Mouse (Mus musculus): ENCODE data around the gene Wnk2. TPM values are rescaled to one million over a fixed set of nuclear protein-coding genes. Genes with fewer than 3 reads are reported as not detected.

The Wnk2 gene
- polyA plus RNA-seq, 1 experiment from 2014 or later, result 1.0 TPM

DNA sequence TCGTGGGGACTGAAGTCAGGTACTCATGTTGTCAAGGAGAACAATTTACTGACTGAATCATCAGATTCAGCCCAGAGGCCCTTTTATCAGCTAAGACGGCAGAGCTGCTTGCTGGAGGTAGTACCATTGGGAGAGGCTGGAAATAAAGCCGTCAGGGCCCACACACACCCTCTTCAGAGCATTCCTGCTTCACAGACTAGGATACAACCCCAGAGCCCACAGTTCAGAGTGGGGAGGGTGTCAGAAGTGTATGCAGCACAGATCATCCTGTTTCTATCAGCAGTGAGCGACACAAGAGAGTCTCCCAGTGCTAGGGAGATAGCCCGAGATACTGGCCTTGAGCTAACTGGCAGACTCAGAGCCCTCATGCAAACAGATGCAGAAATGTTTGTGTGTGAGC lies 35.3 kb upstream of the Wnk2 start:
- Histone ChIP-seq H3K36me3 (ENCODE audit: control insufficient read depth, insufficient read depth, low read length) (no peaks in the 10 kb centered on the region), H3K9me3 (ENCODE audit: control insufficient read depth, low read length) (no peaks in the 10 kb centered on the region), H3K27ac (replicated peaks; ENCODE audit: low read depth, low read length) (no peak overlapping the region), H3K9ac (ENCODE audit: low read length) (peak overlapping the region; percentile 17; the same call in 1 of the 2 replicates), H3K4me3 (ENCODE audit: low read depth, low read length) (no peak overlapping the region), H3K4me1 (ENCODE audit: control insufficient read depth, insufficient read depth, low read length) (peaks cover 10% of the 10 kb centered on the region), H3K27me3 (ENCODE audit: control insufficient read depth, insufficient read depth, low read length) (no peaks in the 10 kb centered on the region), H3K4me2 (ENCODE audit: low read depth, severe bottlenecking) (no peak overlapping the region)
- no peak for ATAC-seq (ENCODE audit: insufficient number of reproducible peaks, low FRiP score, low TSS enrichment, low read depth)
- 63% methylated on average over 5 of the region's 5 CpGs for WGBS
- no peak for DNase-seq (ENCODE audit: low spot score)

DNA sequence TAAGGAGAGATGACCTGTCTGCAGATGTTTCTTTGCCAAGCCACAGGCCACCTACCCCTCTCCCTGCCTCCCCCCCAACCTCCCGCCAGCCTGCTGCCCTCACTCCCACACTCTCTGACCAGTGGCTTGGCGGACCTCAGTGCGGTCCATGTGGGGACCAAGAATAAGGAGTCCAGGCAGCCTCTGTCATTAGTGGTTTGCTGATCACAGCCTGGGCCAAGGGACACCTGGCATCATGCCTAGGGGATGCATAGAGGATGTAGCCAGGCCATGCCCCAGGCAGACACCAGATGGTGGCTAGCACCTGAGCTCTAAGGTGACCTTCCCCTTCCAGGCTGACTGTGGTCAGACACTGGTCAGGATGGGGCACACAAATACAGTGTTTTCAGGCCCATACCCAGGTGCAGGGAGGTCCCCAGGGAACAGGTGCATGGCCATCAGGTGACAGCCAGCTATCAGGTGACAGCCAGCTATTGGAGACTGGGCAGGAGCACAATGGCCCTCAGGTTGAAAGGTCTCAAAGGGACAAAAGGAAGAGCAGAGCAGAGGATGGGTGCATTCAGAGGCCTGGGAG lies 33.7 kb upstream of the Wnk2 start:
- Histone ChIP-seq H3K27ac (replicated peaks; ENCODE audit: low read depth, low read length) (no peak overlapping the region), H3K27me3 (ENCODE audit: control insufficient read depth, insufficient read depth, low read length) (no peaks in the 10 kb centered on the region), H3K9me3 (ENCODE audit: control insufficient read depth, low read length) (no peaks in the 10 kb centered on the region), H3K36me3 (ENCODE audit: control insufficient read depth, insufficient read depth, low read length) (no peaks in the 10 kb centered on the region), H3K9ac (ENCODE audit: low read length) (no peak overlapping the region), H3K4me1 (ENCODE audit: control insufficient read depth, insufficient read depth, low read length) (no peaks in the 10 kb centered on the region; the same call in 1 of the 2 replicates), H3K4me2 (ENCODE audit: low read depth, severe bottlenecking) (no peak overlapping the region), H3K4me3 (ENCODE audit: low read depth, low read length) (no peak overlapping the region)
- ATAC-seq (ENCODE audit: insufficient number of reproducible peaks, low FRiP score, low TSS enrichment, low read depth) (no peak), DNase-seq (ENCODE audit: low spot score) (no peak)
- 88% methylated on average over 3 of the region's 3 CpGs for WGBS

DNA sequence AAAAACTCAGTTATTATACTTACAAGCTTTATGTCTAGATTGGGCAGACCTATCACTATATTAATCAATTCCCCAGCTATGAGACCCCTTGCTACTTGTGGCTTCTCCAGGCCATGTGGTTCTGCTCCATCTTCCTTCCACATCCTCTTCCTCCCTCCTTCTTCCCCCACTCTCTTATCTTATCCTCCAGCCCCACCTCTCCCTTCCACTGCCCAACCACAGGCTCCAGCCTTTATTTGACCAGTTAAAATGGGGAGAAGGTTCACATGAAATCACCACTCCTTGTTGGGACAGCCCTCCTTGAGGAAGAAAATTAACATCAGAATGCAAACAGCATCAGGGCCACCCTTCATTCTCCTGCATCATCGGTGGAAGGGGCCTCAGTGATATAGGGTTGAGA lies 32.9 kb upstream of the Wnk2 start:
- 43% methylated on average over 1 of the region's 1 CpGs for WGBS

DNA sequence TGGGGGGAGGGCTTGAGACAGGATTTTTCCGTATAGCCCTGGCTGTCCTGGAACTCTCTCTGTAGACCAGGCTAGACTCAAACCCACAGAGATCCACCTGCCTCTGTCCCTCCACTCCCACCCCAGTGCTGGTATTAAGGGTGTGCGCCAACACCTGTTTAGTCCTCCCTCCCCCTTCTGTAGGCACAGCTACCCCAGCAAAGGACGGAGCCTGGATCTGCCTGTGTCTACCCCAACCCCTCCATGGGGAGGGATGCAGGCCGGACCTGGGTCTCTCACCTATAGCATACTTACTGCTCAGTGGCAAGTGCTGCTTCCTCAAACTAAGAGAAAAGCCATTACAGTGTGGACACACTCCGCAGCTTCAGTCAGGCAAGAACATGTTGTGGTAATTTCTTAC lies 32.5 kb upstream of the Wnk2 start:
- Histone ChIP-seq H3K9ac (ENCODE audit: low read length) (no peak overlapping the region), H3K4me2 (ENCODE audit: low read depth, severe bottlenecking) (no peak overlapping the region), H3K27me3 (ENCODE audit: control insufficient read depth, insufficient read depth, low read length) (no peaks in the 10 kb centered on the region), H3K4me3 (ENCODE audit: low read depth, low read length) (no peak overlapping the region), H3K36me3 (ENCODE audit: control insufficient read depth, insufficient read depth, low read length) (no peaks in the 10 kb centered on the region), H3K27ac (replicated peaks; ENCODE audit: low read depth, low read length) (no peak overlapping the region), H3K9me3 (ENCODE audit: control insufficient read depth, low read length) (no peaks in the 10 kb centered on the region), H3K4me1 (ENCODE audit: control insufficient read depth, insufficient read depth, low read length) (no peaks in the 10 kb centered on the region)
- ATAC-seq (ENCODE audit: insufficient number of reproducible peaks, low FRiP score, low TSS enrichment, low read depth), result no peak
- no peak for DNase-seq (ENCODE audit: low spot score)
- 85% methylated on average over 5 of the region's 5 CpGs for WGBS

More for the DNA sequence above, 32.9 kb upstream of the Wnk2 start:
- H3K4me3 ChIP-seq (ENCODE audit: low read depth, low read length), result no peak overlapping the region
- no peaks in the 10 kb centered on the region for H3K9me3 ChIP-seq (ENCODE audit: control insufficient read depth, low read length)
- DNase-seq (ENCODE audit: low spot score) (no peak), ATAC-seq (ENCODE audit: insufficient number of reproducible peaks, low FRiP score, low TSS enrichment, low read depth) (no peak)
- no peak overlapping the region for H3K9ac ChIP-seq (ENCODE audit: low read length)
- no peak overlapping the region for H3K27ac ChIP-seq (replicated peaks; ENCODE audit: low read depth, low read length)
- no peak overlapping the region for H3K4me2 ChIP-seq (ENCODE audit: low read depth, severe bottlenecking)
- H3K4me1 ChIP-seq (ENCODE audit: control insufficient read depth, insufficient read depth, low read length), result no peaks in the 10 kb centered on the region
- H3K36me3 ChIP-seq (ENCODE audit: control insufficient read depth, insufficient read depth, low read length), result no peaks in the 10 kb centered on the region
- no peaks in the 10 kb centered on the region for H3K27me3 ChIP-seq (ENCODE audit: control insufficient read depth, insufficient read depth, low read length)

DNA sequence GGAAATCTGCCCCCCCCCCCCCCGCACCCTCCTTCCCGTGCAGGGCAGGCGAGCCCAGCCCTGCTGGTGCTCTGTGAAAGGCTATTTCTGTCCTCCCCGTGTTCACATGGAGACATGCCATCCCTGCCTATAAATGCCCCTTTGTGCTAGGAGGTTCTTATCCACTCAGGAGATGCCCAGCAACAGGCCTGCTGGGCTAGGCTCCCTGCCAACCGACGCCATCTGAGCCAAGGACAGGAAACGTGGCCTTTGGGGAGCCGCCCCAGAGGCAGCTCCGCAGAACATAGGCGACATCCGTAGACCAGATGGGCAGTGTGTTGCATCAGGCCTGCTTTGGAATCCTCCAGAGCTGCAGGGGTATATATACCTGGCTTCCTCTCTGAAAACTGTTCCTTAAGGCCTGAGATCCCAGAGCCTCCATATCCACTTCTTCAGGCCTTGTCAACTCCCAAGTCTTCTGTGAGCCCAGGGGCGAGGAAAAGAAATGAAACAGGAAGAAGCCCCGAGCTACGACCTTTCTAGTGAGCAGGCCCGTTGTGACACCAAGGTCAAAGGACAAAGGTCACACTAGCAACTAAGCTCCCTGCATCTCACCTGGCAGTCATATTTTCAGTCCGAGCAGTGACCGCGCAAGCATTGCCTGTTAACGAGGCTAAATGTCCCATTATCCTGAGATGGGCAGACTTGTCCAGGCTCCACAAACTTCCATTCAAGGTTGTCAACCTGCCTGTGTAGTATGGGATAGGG lies 31.2 kb upstream of the Wnk2 start:
- Histone ChIP-seq H3K27me3 (ENCODE audit: control insufficient read depth, insufficient read depth, low read length) (no peaks in the 10 kb centered on the region), H3K4me1 (ENCODE audit: control insufficient read depth, insufficient read depth, low read length) (no peaks in the 10 kb centered on the region), H3K4me3 (ENCODE audit: low read depth, low read length) (no peak overlapping the region), H3K27ac (replicated peaks; ENCODE audit: low read depth, low read length) (no peak overlapping the region), H3K4me2 (ENCODE audit: low read depth, severe bottlenecking) (no peak overlapping the region), H3K36me3 (ENCODE audit: control insufficient read depth, insufficient read depth, low read length) (no peaks in the 10 kb centered on the region), H3K9ac (ENCODE audit: low read length) (no peak overlapping the region), H3K9me3 (ENCODE audit: control insufficient read depth, low read length) (no peaks in the 10 kb centered on the region)
- DNase-seq (ENCODE audit: low spot score) (no peak), ATAC-seq (ENCODE audit: insufficient number of reproducible peaks, low FRiP score, low TSS enrichment, low read depth) (no peak)
- WGBS, result 66% methylated on average over 19 of the region's 19 CpGs

DNA sequence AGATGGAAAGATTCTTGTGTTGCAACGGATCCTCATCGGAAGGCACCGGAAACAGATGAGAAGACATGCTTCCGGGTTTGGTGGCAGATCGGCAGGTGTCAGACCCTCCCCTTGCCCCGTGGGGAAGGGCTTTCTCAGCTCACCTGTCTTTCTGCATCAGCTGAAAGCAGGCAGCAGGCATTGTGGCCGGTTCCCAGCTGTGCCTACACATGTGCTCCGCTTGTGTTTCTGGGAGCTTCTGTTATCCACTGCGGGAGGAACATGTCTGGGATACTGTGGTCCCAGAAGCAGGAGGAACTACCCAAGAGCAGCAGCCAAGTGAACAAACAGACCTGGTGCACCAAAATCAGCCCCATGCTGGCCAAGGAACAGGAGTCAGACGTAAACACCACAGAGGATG lies 27.7 kb upstream of the Wnk2 start:
- Histone ChIP-seq H3K4me1 (ENCODE audit: control insufficient read depth, insufficient read depth, low read length) (no peaks in the 10 kb centered on the region), H3K27me3 (ENCODE audit: control insufficient read depth, insufficient read depth, low read length) (no peaks in the 10 kb centered on the region), H3K4me3 (ENCODE audit: low read depth, low read length) (no peak overlapping the region), H3K9ac (ENCODE audit: low read length) (no peak overlapping the region), H3K9me3 (ENCODE audit: control insufficient read depth, low read length) (no peaks in the 10 kb centered on the region), H3K4me2 (ENCODE audit: low read depth, severe bottlenecking) (no peak overlapping the region), H3K27ac (replicated peaks; ENCODE audit: low read depth, low read length) (no peak overlapping the region), H3K36me3 (ENCODE audit: control insufficient read depth, insufficient read depth, low read length) (no peaks in the 10 kb centered on the region)
- no peak for DNase-seq (ENCODE audit: low spot score)
- no peak for ATAC-seq (ENCODE audit: insufficient number of reproducible peaks, low FRiP score, low TSS enrichment, low read depth)
- 79% methylated on average over 10 of the region's 10 CpGs for WGBS

DNA sequence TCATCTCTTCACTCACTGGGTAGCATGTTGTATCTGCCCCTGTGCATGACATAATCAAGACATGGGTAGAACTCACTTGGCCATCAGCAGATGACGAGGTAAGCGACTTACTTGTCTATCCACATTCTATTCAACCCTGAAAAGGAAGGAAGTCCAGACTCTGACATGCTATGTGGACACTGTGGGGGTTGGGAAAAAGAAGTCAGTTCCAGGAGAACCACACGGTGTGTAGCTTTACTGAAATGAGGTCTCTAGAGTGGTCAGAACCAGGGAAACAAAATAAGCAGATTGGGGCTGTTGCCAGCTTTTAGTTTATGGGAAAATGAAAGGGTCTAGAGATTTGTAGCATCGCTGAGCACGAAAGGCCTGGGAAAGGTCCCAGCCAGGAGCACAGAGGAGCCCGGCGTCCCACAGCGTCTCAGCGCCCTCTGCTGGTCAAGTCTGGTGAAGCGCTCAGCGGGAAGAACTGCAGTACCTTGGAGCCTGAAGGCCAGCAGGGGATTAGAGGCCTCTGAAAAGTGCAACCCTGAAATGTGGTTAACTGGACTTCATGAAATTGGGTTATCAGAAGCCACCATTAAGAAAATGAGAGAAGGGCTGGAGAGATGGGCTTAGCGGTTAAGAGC lies 25.3 kb upstream of the Wnk2 start:
- no peaks in the 10 kb centered on the region for H3K4me1 ChIP-seq (ENCODE audit: control insufficient read depth, insufficient read depth, low read length)
- H3K9ac ChIP-seq (ENCODE audit: low read length), result no peak overlapping the region
- no peaks in the 10 kb centered on the region for H3K36me3 ChIP-seq (ENCODE audit: control insufficient read depth, insufficient read depth, low read length)
- H3K27ac ChIP-seq (replicated peaks; ENCODE audit: low read depth, low read length), result no peak overlapping the region
- H3K9me3 ChIP-seq (ENCODE audit: control insufficient read depth, low read length), result no peaks in the 10 kb centered on the region
- H3K4me2 ChIP-seq (ENCODE audit: low read depth, severe bottlenecking), result no peak overlapping the region
- no peaks in the 10 kb centered on the region for H3K27me3 ChIP-seq (ENCODE audit: control insufficient read depth, insufficient read depth, low read length)
- 9% methylated on average over 12 of the region's 12 CpGs for WGBS
- H3K4me3 ChIP-seq (ENCODE audit: low read depth, low read length), result no peak overlapping the region
- ATAC-seq (ENCODE audit: insufficient number of reproducible peaks, low FRiP score, low TSS enrichment, low read depth) (peak; percentile 21; the same call in 1 of the 2 replicates), DNase-seq (ENCODE audit: low spot score) (peak; percentile 98)

DNA sequence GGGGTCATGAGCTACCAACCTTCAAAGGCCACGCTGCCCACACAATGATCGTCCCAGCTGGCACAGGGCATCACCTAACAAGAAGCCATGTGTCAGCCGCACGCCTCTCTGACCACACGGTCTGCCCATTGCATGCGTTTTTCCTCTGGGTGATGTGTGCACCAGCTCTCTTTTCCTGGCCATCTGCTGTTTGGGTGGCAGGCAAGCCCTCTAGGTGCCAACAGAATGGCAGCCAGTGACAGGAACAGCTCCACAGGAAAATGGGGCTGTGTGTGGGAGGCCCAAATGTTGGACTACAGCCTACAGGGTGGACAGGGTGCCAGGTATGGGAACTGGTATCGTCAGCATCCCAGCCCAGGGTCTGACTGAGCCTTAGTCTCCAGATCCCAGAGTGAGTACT lies 24.5 kb upstream of the Wnk2 start:
- H3K36me3 ChIP-seq (ENCODE audit: control insufficient read depth, insufficient read depth, low read length), result no peaks in the 10 kb centered on the region
- 88% methylated on average over 7 of the region's 7 CpGs for WGBS
- H3K9ac ChIP-seq (ENCODE audit: low read length), result no peak overlapping the region
- no peaks in the 10 kb centered on the region for H3K4me1 ChIP-seq (ENCODE audit: control insufficient read depth, insufficient read depth, low read length)
- no peak overlapping the region for H3K4me2 ChIP-seq (ENCODE audit: low read depth, severe bottlenecking)
- no peak for DNase-seq (ENCODE audit: low spot score)
- no peak overlapping the region for H3K27ac ChIP-seq (replicated peaks; ENCODE audit: low read depth, low read length)
- no peaks in the 10 kb centered on the region for H3K9me3 ChIP-seq (ENCODE audit: control insufficient read depth, low read length)
- ATAC-seq (ENCODE audit: insufficient number of reproducible peaks, low FRiP score, low TSS enrichment, low read depth), result no peak
- no peaks in the 10 kb centered on the region for H3K27me3 ChIP-seq (ENCODE audit: control insufficient read depth, insufficient read depth, low read length)
- no peak overlapping the region for H3K4me3 ChIP-seq (ENCODE audit: low read depth, low read length)
